Mouse (Mus musculus) R1 (cell line): ENCODE data around the gene Fgfr2.
A peak's percentile ranks its signal among the peaks of the same experiment; 100 is the strongest.

Experiments used
- DNase-seq: peaks from one replicate; pipeline ENCODE4 v3.0.0-alpha.2; 2018; ENCODE audit warnings: low read depth, low spot score

Fgfr2 gene

DNA sequence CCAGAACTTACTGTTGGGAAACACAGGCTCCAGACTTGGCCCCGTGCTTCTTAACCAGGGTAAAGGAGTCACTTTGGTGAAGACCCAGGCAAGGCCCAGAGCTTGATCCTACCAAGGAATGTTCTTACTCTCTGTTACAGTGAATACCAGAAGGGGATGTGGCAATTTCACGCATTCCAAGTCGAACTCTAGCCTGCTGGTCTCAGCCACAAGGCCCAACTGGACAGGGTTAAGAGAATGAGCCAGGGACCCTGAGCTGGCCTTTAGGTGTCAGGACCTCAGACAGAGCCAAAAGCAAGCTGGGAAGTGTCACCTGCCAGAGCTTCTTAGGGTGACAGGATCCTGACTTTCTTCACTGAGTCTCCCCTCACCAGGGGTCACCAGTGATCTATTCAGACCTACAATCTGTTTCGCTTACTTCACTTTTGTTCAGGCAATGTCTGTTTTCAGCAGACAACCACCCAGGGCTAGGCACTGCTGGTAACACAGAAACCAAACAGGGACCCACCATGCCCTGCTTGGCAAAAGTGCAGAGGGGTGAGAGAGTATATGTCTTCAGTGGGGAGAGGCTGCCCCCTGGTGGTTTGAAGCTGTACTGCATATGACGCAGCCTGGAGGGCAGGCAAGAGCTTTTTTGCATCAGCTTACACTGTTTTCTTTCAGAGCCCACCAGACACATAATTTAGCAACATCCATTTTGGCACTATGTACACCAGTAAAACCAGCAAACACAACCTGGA is 1241.1 kb downstream of the Fgfr2 start:
- peak; percentile 48 for DNase-seq

GRCm38 (mm10) chr7:131880150-131880549 is 1243.0 kb downstream of the Fgfr2 start:
- DNase-seq, result no peak

DNA sequence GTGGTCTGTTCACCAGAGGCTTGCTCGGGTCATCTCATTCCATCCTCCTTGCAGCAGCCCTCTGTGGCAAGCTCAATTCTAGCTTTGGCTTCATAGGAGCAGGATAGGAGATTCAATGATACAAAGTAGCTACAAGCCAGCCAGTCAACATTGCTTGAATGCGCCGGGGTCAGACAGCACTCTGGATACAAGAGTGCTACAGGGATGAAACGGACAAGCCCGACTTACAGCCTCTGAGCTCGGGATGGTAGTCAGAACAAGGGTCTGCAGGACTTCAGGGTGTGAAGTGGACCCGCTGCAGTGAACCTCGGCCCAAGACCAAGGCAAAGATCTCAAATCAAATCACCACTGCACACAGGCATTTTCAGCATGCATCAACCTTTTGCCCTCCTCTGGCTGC is 1244.3 kb downstream of the Fgfr2 start:
- no peak for DNase-seq

DNA sequence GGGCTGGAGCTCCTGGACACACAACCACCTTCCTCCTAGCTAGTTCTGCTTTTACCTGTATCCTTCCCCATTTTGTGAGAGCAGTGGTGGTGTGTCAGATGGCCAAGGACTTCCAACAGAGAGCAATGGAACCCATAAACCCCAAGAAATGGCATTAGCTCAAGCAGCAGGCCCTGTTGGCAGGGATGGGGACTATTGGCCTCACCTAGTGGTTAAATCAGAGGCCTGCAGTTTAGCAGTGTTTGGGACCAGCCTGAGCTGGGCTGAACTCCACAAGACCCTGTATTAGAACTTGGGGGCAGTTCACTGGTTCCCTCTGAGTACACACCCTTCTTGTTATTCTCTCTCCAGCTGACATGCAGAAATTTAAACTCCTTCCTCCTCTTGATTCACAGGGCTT is 1262.0 kb downstream of the Fgfr2 start:
- peak; percentile 5 for DNase-seq

- DNase-seq, result no peak
These were observed 1267.5 kb downstream of the Fgfr2 start for GRCm38 (mm10) chr7:131855641-131856040.

GRCm38 (mm10) chr7:131850579-131850978 is 1272.6 kb downstream of the Fgfr2 start:
- DNase-seq, result no peak

- peak; percentile 20 for DNase-seq
These were observed 1276.9 kb downstream of the Fgfr2 start for GRCm38 (mm10) chr7:131846066-131846905.

GRCm38 (mm10) chr7:131830261-131830660 is 1292.9 kb downstream of the Fgfr2 start:
- DNase-seq, result no peak

DNA sequence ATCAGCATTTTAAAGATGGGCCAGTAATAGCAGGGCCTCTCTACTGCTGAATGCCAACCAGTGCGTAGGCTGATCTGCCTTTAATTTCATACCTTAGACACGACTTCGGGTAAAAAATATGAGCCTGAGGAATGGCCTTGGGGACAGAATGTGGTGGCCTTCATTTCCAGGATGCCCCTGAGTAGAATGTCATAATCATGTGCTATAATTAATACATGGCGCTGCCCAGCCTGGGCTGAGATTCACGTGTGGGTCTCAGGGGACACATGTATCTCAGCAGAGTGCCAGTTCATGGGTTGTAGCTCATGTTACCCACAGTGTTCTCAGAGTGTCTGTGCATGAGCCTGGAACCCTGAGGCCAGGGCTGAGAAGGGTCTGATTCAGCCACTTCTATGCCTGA is 1296.3 kb downstream of the Fgfr2 start:
- no peak for DNase-seq

GRCm38 (mm10) chr7:131817976-131818375 is 1305.2 kb downstream of the Fgfr2 start:
- no peak for DNase-seq

GRCm38 (mm10) chr7:131816641-131817040 is 1306.5 kb downstream of the Fgfr2 start:
- DNase-seq, result no peak

GRCm38 (mm10) chr7:131812116-131812515 is 1311.0 kb downstream of the Fgfr2 start:
- DNase-seq, result no peak

DNA sequence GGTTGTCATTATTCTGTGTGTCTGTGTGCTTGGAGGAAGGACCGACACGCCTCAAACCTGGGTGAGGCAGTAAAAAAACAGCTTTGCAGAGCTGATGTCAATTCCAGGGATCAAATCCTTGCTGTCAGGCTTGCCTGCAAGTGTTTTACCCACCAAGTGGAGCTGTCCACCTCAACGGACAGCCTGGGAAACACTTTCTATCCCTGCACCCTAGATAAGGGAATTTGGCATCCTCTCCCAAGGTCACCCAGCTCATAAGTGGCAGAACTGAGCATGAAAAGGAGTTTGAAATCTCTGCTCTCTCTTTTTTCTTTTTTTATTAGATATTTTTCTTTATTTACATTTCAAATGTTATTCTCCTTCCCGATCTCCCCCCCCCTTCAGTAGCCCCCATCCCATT is 1312.2 kb downstream of the Fgfr2 start:
- DNase-seq, result no peak

GRCm38 (mm10) chr7:131809584-131810181 is 1313.5 kb downstream of the Fgfr2 start:
- DNase-seq, result no peak

DNA sequence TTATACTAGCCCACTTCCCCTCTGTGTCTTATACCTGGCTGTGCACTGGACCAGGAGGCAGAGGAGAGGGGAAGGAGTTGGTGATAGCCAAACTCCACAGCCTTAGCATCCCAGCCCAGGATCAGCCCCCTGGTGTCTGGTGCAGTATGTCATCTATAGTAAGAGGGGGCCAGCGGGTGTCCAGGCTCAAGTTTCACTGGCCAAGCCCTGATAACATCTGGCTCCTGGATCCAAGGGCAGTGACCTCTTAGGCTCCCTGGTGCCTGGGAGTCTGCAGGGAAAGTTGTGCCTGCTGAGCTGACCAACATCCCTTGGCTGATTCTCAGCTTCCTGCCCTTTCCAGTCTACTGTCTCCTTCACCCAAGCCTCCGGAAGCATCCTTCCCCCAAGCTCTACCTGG is 1315.9 kb downstream of the Fgfr2 start:
- DNase-seq, result no peak

DNA sequence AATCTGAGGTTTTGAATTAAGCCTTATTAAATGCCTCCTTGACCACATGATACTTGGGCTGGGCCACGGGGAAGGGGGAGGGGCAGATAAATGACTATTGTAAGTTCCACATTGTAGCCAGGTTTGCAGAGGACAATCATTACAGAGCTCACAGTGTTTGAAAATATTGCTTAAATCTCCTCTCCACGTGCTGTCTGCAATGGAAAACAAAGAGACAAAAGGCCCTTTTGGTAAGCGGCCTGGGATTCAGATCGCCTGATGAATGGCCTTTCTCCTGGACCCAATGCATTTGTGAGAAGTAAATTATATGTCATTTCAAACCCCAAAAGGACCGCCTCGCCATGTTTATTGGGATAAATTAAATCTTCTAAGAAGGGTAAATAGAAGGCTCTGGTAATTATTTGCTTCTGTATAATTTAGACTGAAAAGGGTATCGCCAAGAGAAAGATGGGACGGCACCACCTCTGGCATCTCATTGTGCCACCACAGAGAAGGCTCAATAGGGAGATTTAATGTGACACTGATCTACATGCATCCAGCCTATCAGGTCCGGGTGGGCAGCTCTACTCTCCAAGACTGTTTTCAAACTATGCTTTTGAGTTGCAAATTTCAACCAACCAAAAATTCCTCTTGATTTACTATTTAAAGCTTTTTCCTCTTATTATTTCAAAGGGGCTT is 1317.5 kb downstream of the Fgfr2 start:
- DNase-seq, result no peak

- DNase-seq, result peak; percentile 40
These were observed 1322.6 kb downstream of the Fgfr2 start for GRCm38 (mm10) chr7:131800416-131801045.

GRCm38 (mm10) chr7:131797161-131797560 is 1326.0 kb downstream of the Fgfr2 start:
- no peak for DNase-seq

GRCm38 (mm10) chr7:131788595-131789206 is 1334.4 kb downstream of the Fgfr2 start:
- DNase-seq, result no peak

DNA sequence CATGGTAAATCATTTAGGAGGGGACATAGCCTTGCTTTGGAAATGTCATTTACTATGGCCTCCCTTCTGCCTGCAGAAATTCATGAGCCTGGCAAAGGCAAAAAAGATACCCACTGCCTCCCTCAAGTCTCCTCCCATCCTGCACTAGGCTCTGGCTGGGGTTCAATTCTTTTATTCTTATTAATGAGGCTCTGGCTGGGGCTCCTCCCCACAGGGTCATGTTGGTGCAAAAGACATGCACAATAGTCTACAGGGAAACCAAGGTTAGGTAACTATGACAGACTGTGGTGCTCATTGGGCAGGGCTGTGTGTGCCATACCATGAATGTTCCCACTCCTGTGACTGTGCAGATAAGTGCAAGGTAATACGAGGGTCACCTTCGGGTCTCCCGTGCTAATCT is 1337.4 kb downstream of the Fgfr2 start:
- DNase-seq, result no peak
